ENCODE assay signal across 29 mouse cellular contexts in the genomic region with DNA sequence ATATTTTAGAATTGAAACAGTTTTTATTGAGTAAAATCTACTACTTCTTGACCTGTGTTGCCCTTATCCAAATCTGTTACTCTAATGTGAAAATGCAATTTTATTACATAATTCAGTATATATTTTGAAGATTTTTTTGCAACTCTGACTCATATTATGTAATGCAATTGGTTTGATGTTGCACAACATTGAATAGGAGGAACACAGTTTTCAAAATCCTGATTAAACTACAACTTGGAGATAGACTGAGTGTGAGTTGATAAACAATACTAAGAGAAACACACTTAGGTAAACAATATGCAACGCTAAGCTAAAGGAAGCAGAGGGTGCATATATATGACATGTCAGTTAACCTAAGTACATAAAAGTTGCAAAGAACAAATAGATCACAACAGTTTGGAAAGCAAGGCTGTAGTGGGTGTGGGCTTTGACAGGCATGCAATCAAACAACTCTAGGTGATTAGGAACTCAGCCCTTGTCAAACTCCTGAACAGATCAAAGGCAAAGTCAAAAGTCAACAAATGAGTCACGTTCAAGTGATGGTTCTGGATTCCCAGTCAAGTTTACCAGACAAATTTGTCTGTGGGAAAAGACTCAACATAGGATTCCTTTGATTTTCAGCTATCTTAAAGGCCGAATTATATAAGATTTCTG.
A peak's percentile ranks its signal among the peaks of the same experiment; 100 is the strongest.
DNase-seq lines count a peak whose midpoint lies in the region; ATAC-seq and TF ChIP-seq lines count a peak whose summit lies in the region.
"Had no signal": no experiment of that assay in that cellular context is flagged by ENCODE, and none has a peak within 500 bp of the region (broad histone marks: within the 10 kb centered on the region; RNA-seq: fewer than 3 reads in every experiment).

No protein-coding gene starts in this region.

- no peak for TF ChIP-seq EP300 in stomach, postnatal 0 days (optimal IDR thresholded peaks at IDR 0.05)

- no peak overlapping the region for H3K9ac ChIP-seq in kidney, embryonic 15.5 days
- H3K9ac ChIP-seq in kidney, embryonic 14.5 days (ENCODE audit: low read depth, low read length), result no peak overlapping the region
- H3K9ac ChIP-seq in stomach, embryonic 15.5 days, result no peak overlapping the region
- H3K9ac ChIP-seq in stomach, postnatal 0 days (ENCODE audit: low read length), result no peak overlapping the region
- no peak overlapping the region for H3K9ac ChIP-seq in intestine, postnatal 0 days (ENCODE audit: low read depth, low read length)
- H3K9ac ChIP-seq: embryonic facial prominence, embryonic 13.5 days; forebrain, postnatal 0 days; heart, embryonic 13.5 days; hindbrain, embryonic 14.5 days; limb, embryonic 13.5 days; neural tube, embryonic 12.5 days had no signal

- 29% methylated on average over 3 of the region's 3 CpGs for WGBS in kidney, embryonic 15.5 days
- WGBS in kidney, embryonic 14.5 days, result 28% methylated on average over 3 of the region's 3 CpGs
- WGBS in stomach, embryonic 15.5 days, result 37% methylated on average over 3 of the region's 3 CpGs
- 27% methylated on average over 3 of the region's 3 CpGs for WGBS in stomach, postnatal 0 days
- 26% methylated on average over 3 of the region's 3 CpGs for WGBS in intestine, postnatal 0 days

- no peak overlapping the region for H3K4me2 ChIP-seq in kidney, embryonic 15.5 days
- H3K4me2 ChIP-seq in kidney, embryonic 14.5 days (replicated peaks; ENCODE audit: low read depth, low read length), result no peak overlapping the region
- H3K4me2 ChIP-seq in stomach, embryonic 15.5 days, result no peak overlapping the region
- H3K4me2 ChIP-seq in stomach, postnatal 0 days (replicated peaks; ENCODE audit: low read depth), result no peak overlapping the region
- H3K4me2 ChIP-seq in intestine, postnatal 0 days (replicated peaks; ENCODE audit: low read depth), result no peak overlapping the region
- H3K4me2 ChIP-seq: embryonic facial prominence, embryonic 13.5 days; heart, embryonic 13.5 days; hindbrain, embryonic 14.5 days; limb, embryonic 13.5 days; midbrain, embryonic 11.5 days; neural tube, embryonic 12.5 days had no signal

- H3K4me3 ChIP-seq in kidney, embryonic 15.5 days (replicated peaks), result no peak overlapping the region
- H3K4me3 ChIP-seq in kidney, embryonic 14.5 days (ENCODE audit: low read length), result no peak overlapping the region
- H3K4me3 ChIP-seq in stomach, embryonic 15.5 days (replicated peaks), result no peak overlapping the region
- no peak overlapping the region for H3K4me3 ChIP-seq in stomach, postnatal 0 days (ENCODE audit: low read depth, low read length)
- no peak overlapping the region for H3K4me3 ChIP-seq in intestine, postnatal 0 days (ENCODE audit: low read depth, low read length)
- H3K4me3 ChIP-seq: embryonic facial prominence, embryonic 13.5 days; forebrain, embryonic 10.5 days; heart, embryonic 13.5 days; layer of hippocampus, adult 2 months; limb, embryonic 13.5 days; neural tube, embryonic 12.5 days had no signal

- H3K9me3 ChIP-seq in kidney, embryonic 15.5 days (replicated peaks), result no peaks in the 10 kb centered on the region
- no peaks in the 10 kb centered on the region for H3K9me3 ChIP-seq in kidney, embryonic 14.5 days (ENCODE audit: control insufficient read depth, low read length)
- H3K9me3 ChIP-seq in stomach, embryonic 15.5 days, result no peaks in the 10 kb centered on the region
- no peaks in the 10 kb centered on the region for H3K9me3 ChIP-seq in stomach, postnatal 0 days (ENCODE audit: control insufficient read depth, low read length)
- no peaks in the 10 kb centered on the region for H3K9me3 ChIP-seq in intestine, postnatal 0 days (ENCODE audit: control insufficient read depth)
- H3K9me3 ChIP-seq: embryonic facial prominence, embryonic 13.5 days; forebrain, embryonic 10.5 days; heart, embryonic 13.5 days; limb, embryonic 13.5 days; neural tube, embryonic 12.5 days had no signal

- no peak for TF ChIP-seq CTCF in stomach, postnatal 0 days (IDR thresholded peaks at IDR 0.05; ENCODE audit: low read depth)
- TF ChIP-seq CTCF in intestine, postnatal 0 days (IDR thresholded peaks at IDR 0.05; ENCODE audit: low read depth), result no peak

- DNase-seq in stomach, postnatal 0 days (ENCODE audit: low spot score), result no peak
- no peak for DNase-seq in natural killer cell, adult 2 months (ENCODE audit: low spot score in 2 of 2)
- no peak for DNase-seq in Muller cell, postnatal 12 days (ENCODE audit: inconsistent ontology term)
- DNase-seq in left cerebral cortex, adult 11 months (ENCODE audit: low spot score), result no peak
- DNase-seq: adrenal gland, postnatal 10 days; cerebellum, adult 11 months; cerebellum, adult 9-10 months; forebrain, postnatal 0 days; heart, postnatal 10 days; kidney, adult 8-10 months; kidney, postnatal 14 days; lung, adult 18-20 months; lung, postnatal 14 days; right cerebral cortex, adult 18-20 months; right cerebral cortex, postnatal 4 days had no signal

- no peak for ATAC-seq in kidney, embryonic 15.5 days (replicated peaks; ENCODE audit: low FRiP score)
- ATAC-seq in kidney, embryonic 14.5 days (ENCODE audit: low FRiP score, low TSS enrichment), result no peak
- ATAC-seq in stomach, embryonic 15.5 days (ENCODE audit: insufficient read depth, low FRiP score, low read depth), result 0 out of 2 replicates have a peak, but pooled peaks have one; percentile 39
- no peak for ATAC-seq in stomach, postnatal 0 days (ENCODE audit: low FRiP score, low TSS enrichment)
- peak; percentile 41; the same call in 1 of the 2 replicates for ATAC-seq in intestine, postnatal 0 days
- ATAC-seq: activated CD4-positive, CD25-positive, alpha-beta regulatory T cell, adult 4 months; forebrain, postnatal 0 days; midbrain, embryonic 16.5 days had no signal

- H3K27me3 ChIP-seq in kidney, embryonic 15.5 days, result no peaks in the 10 kb centered on the region
- no peaks in the 10 kb centered on the region for H3K27me3 ChIP-seq in kidney, embryonic 14.5 days (ENCODE audit: control insufficient read depth, insufficient read depth, low read length)
- H3K27me3 ChIP-seq in stomach, embryonic 15.5 days (replicated peaks), result no peaks in the 10 kb centered on the region
- no peaks in the 10 kb centered on the region for H3K27me3 ChIP-seq in stomach, postnatal 0 days (ENCODE audit: control insufficient read depth, insufficient read depth, low read length)
- no peaks in the 10 kb centered on the region for H3K27me3 ChIP-seq in intestine, postnatal 0 days (replicated peaks; ENCODE audit: control insufficient read depth, insufficient read depth, low read length)
- H3K27me3 ChIP-seq: embryonic facial prominence, embryonic 13.5 days; heart, embryonic 13.5 days; limb, embryonic 13.5 days; neural tube, embryonic 12.5 days had no signal

- H3K27ac ChIP-seq in kidney, embryonic 15.5 days, result 0 out of 2 replicates have a peak overlapping the region, but pooled peaks have one; percentile 9
- no peak overlapping the region for H3K27ac ChIP-seq in kidney, embryonic 14.5 days (ENCODE audit: low read depth, low read length)
- H3K27ac ChIP-seq in stomach, embryonic 15.5 days, result no peak overlapping the region
- no peak overlapping the region for H3K27ac ChIP-seq in stomach, postnatal 0 days (replicated peaks)
- no peak overlapping the region for H3K27ac ChIP-seq in intestine, postnatal 0 days (ENCODE audit: low read depth, low read length)
- H3K27ac ChIP-seq: embryonic facial prominence, embryonic 13.5 days; forebrain, embryonic 10.5 days; heart, embryonic 13.5 days; hindbrain, embryonic 14.5 days; layer of hippocampus, adult 2 months; limb, embryonic 13.5 days; neural tube, embryonic 12.5 days had no signal

- peaks cover 9% of the 10 kb centered on the region; the same call in 1 of the 2 replicates for H3K36me3 ChIP-seq in kidney, embryonic 15.5 days
- H3K36me3 ChIP-seq in kidney, embryonic 14.5 days (ENCODE audit: control insufficient read depth, insufficient read depth, low read length), result 0 out of 2 replicates have a peak, but pooled peaks cover 4% of the 10 kb centered on the region
- H3K36me3 ChIP-seq in stomach, embryonic 15.5 days, result no peaks in the 10 kb centered on the region; the same call in 1 of the 2 replicates
- H3K36me3 ChIP-seq in stomach, postnatal 0 days (ENCODE audit: control insufficient read depth, insufficient read depth, low read length), result no peaks in the 10 kb centered on the region
- no peaks in the 10 kb centered on the region for H3K36me3 ChIP-seq in intestine, postnatal 0 days (ENCODE audit: control insufficient read depth, insufficient read depth)
- H3K36me3 ChIP-seq: embryonic facial prominence, embryonic 13.5 days; forebrain, embryonic 10.5 days; limb, embryonic 13.5 days; neural tube, embryonic 12.5 days had no signal

- H3K4me1 ChIP-seq in kidney, embryonic 15.5 days, result peaks cover 9% of the 10 kb centered on the region
- H3K4me1 ChIP-seq in kidney, embryonic 14.5 days (ENCODE audit: control insufficient read depth, insufficient read depth, low read length), result 0 out of 2 replicates have a peak, but pooled peaks cover 3% of the 10 kb centered on the region
- H3K4me1 ChIP-seq in stomach, embryonic 15.5 days, result no peaks in the 10 kb centered on the region
- no peaks in the 10 kb centered on the region for H3K4me1 ChIP-seq in stomach, postnatal 0 days (replicated peaks; ENCODE audit: control insufficient read depth, insufficient read depth)
- no peaks in the 10 kb centered on the region for H3K4me1 ChIP-seq in intestine, postnatal 0 days (replicated peaks; ENCODE audit: control insufficient read depth, insufficient read depth, low read length)
- H3K4me1 ChIP-seq: embryonic facial prominence, embryonic 13.5 days; forebrain, embryonic 10.5 days; neural tube, embryonic 12.5 days had no signal

Comparison
In these comparisons a context has a peak if more than half of its experiments do, and no peak if none do; other contexts are left out.
1. ATAC-seq: peak in stomach, embryonic 15.5 days (single experiment) and intestine, postnatal 0 days (single experiment); none in kidney, embryonic 15.5 days (single experiment), kidney, embryonic 14.5 days (single experiment) and stomach, postnatal 0 days (single experiment).